Mouse (Mus musculus) E14TG2a.4 (cell line): ENCODE data around the gene Xpo1.

Experiments
- CTCF ChIP-seq: conservative IDR thresholded peaks from 2 replicates; pipeline ENCODE4 v1.5.1; 2014; ENCODE audit warnings: low read length
- NANOG ChIP-seq: IDR thresholded peaks from 2 replicates; pipeline ENCODE4 v1.6.1; 2014; ENCODE audit warnings: borderline replicate concordance, low read length, mixed read lengths
- POU5F1 ChIP-seq: IDR thresholded peaks from 2 replicates; pipeline ENCODE4 v1.6.1; 2014; ENCODE audit warnings: low read length, borderline replicate concordance

- no peak for TF ChIP-seq CTCF
- no peak for TF ChIP-seq POU5F1
- no peak for TF ChIP-seq NANOG
Measured at GRCm38 (mm10) chr11:23298301-23298700, 42.5 kb downstream of the Xpo1 start.
